In the genomic region with DNA sequence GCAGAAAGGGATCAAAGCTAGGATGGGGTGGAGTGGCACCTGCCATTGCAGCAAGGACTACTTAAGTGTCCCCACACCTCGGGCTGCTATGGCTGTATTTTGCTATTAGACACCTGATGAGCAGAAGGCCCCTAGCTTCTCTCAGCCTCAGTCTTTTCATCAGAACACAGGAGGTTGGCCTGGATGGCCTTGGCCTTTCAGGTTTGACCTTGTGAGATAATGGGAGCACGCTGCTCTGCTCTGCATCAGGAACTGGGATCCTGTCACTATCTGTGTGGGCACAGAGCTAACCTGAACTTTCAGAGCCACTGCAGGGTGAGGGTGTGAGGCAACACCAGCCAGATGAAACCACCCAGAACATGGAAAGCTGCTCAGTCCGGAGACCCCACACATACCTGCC, we compare ENCODE assay signal across 29 mouse cellular contexts. TPM values are rescaled to one million over a fixed set of nuclear protein-coding genes. Genes with fewer than 3 reads are reported as not detected.
DNase-seq lines count a peak whose midpoint lies in the region.
"Had no signal": no experiment of that assay in that cellular context is flagged by ENCODE, and none has a peak within 500 bp of the region (broad histone marks: within the 10 kb centered on the region; RNA-seq: fewer than 3 reads in every experiment).

No protein-coding gene starts in this region.

- DNase-seq in adrenal gland, adult (ENCODE audit: inconsistent age in 2 of 2, low spot score in 1 of 2) = peak; percentile 70 to 75
- DNase-seq in adrenal gland, postnatal 25 days = no peak
- DNase-seq in ES-CJ7 (ENCODE audit: low read depth, low spot score) = peak; percentile 19
- peak; percentile 50 for DNase-seq in adrenal gland, adult 2 months
- peak; percentile 39 for DNase-seq in adrenal gland, postnatal 14 days
- no peak for DNase-seq in spleen, postnatal 4 days (ENCODE audit: low spot score in 2 of 2)
- no peak for DNase-seq in B cell, adult 2 months
- no peak for DNase-seq in neural tube, embryonic 10.5 days (ENCODE audit: extremely low spot score, low spot score)
- DNase-seq: cerebellum, adult 18-20 months; cerebellum, adult 9-10 months; cerebellum, postnatal 14 days; gastrocnemius, postnatal 10 days; gastrocnemius, postnatal 36 days; heart, adult 2 months; heart, postnatal 14 days; heart, postnatal 4 days; kidney, adult 11 months had no signal

RNA-seq across cellular contexts. Expression of a gene that starts 14.7 kb away (rescaled TPM):
- not detected in 2 replicates for total RNA-seq in adrenal gland, postnatal 25 days (2021)
- under 1 TPM in 1 of 2 experiments, not detected in 1; 0.31 TPM for total RNA-seq in adrenal gland, adult 2 months (2021)
- polyA plus RNA-seq in adrenal gland, adult 2 months (2012; rRNA removed) = 0.07 and 0.16 TPM in 2 replicates
- not detected in 2 replicates for total RNA-seq in adrenal gland, postnatal 14 days (2021)
- total RNA-seq: gastrocnemius, postnatal 10 days; granulocyte monocyte progenitor cell, adult 5-6 weeks; heart, adult 2 months; heart, postnatal 14 days; heart, postnatal 4 days; MEL had no signal
- polyA plus RNA-seq: embryonic facial prominence, embryonic 11.5 days; forebrain, embryonic 10.5 days; forebrain, embryonic 13.5 days; forebrain, embryonic 16.5 days; heart, embryonic 10.5 days; heart, embryonic 13.5 days; heart, embryonic 16.5 days; hindbrain, embryonic 12.5 days; intestine, embryonic 15.5 days had no signal

RNA-seq across cellular contexts. Expression of a gene that starts 14.8 kb away (rescaled TPM):
- 6.3 and 8.9 TPM in 2 replicates for total RNA-seq in adrenal gland, postnatal 25 days (2021)
- 10 to 100 TPM in 1 of 2 experiments, 1 to 10 TPM in 1; 6.9 to 14.2 TPM for total RNA-seq in adrenal gland, adult 2 months (2021)
- 9.2 and 11.5 TPM in 2 replicates for polyA plus RNA-seq in adrenal gland, adult 2 months (2012; rRNA removed)
- 5.3 and 8.2 TPM in 2 replicates for total RNA-seq in adrenal gland, postnatal 14 days (2021)
- total RNA-seq: gastrocnemius, adult 18-20 months; gastrocnemius, postnatal 36 days; granulocyte monocyte progenitor cell, adult 5-6 weeks; MEL had no signal

RNA-seq across cellular contexts. Expression of a gene that starts 17.1 kb away (rescaled TPM):
- total RNA-seq in adrenal gland, postnatal 25 days (2021) = 51.9 and 56.6 TPM in 2 replicates
- 10 to 100 TPM; 51.4 to 56.9 TPM for total RNA-seq in adrenal gland, adult 2 months (2021)
- polyA plus RNA-seq in adrenal gland, adult 2 months (2012; rRNA removed) = 36.7 and 41.0 TPM in 2 replicates
- total RNA-seq in adrenal gland, postnatal 14 days (2021) = 51.8 and 51.9 TPM in 2 replicates

RNA-seq across cellular contexts. Expression of a gene that starts 41.3 kb away (rescaled TPM):
- total RNA-seq in adrenal gland, postnatal 25 days (2021) = 377 and 379 TPM in 2 replicates
- total RNA-seq in adrenal gland, adult 2 months (2021) = 100 to 1,000 TPM; 385 to 421 TPM
- polyA plus RNA-seq in adrenal gland, adult 2 months (2012; rRNA removed) = 1,644 and 2,044 TPM in 2 replicates
- 306 and 320 TPM in 2 replicates for total RNA-seq in adrenal gland, postnatal 14 days (2021)

RNA-seq across cellular contexts. Expression of a gene that starts 41.3 kb away (rescaled TPM):
- total RNA-seq in adrenal gland, postnatal 25 days (2021) = 2.3 and 4.0 TPM in 2 replicates
- total RNA-seq in adrenal gland, adult 2 months (2021) = 1 to 10 TPM; 1.5 to 2.4 TPM
- polyA plus RNA-seq in adrenal gland, adult 2 months (2012; rRNA removed) = 0.65 and 0.95 TPM in 2 replicates
- total RNA-seq in adrenal gland, postnatal 14 days (2021) = 3.5 and 3.6 TPM in 2 replicates

Comparison
In these comparisons a context has a peak if more than half of its experiments do, and no peak if none do; other contexts are left out.
1. DNase-seq: peak in adrenal gland, adult (2 of 2), ES-CJ7 (single experiment), adrenal gland, adult 2 months (single experiment) and adrenal gland, postnatal 14 days (single experiment); none in adrenal gland, postnatal 25 days (single experiment), spleen, postnatal 4 days (0 of 2), B cell, adult 2 months (0 of 2) and neural tube, embryonic 10.5 days (single experiment).